Mouse (Mus musculus) megakaryocyte-erythroid progenitor cell, adult 5-6 weeks (primary cell): ENCODE results near the gene Cox8a. TPM values are rescaled to one million over a fixed set of nuclear protein-coding genes. Genes with fewer than 3 reads are reported as not detected.

Experiments
- ATAC-seq: replicated peaks from 2 replicates; pipeline ENCODE4 v1.8.0; 2016; ENCODE audit warnings: mild to moderate bottlenecking, inconsistent platforms; ENCODE audit not compliant: severe bottlenecking, poor library complexity, low FRiP score, low TSS enrichment
- total RNA-seq, 2 experiments: library from RNA; stranded (forward) in 1 of 2; stranded (reverse) in 1 of 2; fragments of 200-1000, 215-1000 nt in 1 of 2; fragments of >200 nt in 1 of 2; fragmentation: Nextera tagmentation in 1 of 2; gene quantifications; 2 replicates each; pipeline ENCODE4 v1.2.3; 2014 to 2017

The Cox8a gene
- total RNA-seq, 2 experiments from 2014 or later = 680 to 822 TPM

DNA sequence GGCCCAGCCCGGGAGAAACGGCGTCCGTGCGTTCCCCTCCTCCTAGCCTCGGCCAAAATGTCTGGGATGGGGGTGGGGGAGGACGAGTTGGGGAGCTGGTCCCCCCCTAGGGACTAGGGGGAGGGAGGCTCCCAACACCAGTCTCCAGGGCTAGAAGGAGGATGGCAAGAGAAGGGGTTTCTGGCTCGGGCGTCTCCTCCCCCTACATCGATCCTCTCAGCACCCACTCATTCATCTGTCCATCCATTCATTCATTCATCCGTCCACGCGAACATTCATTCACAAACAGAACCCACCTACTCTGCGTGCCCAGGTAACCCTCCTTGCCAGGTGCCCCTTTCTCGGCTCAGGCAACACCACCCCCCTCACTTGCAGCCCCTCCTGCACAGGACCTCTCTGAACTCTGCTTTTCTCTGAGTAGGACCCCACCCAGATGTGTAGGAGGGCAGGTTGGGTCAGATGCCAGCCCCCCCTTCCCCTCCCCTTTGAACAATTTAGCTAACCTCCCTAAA is 51.2 kb downstream of the Cox8a start:
- no peak for ATAC-seq

DNA sequence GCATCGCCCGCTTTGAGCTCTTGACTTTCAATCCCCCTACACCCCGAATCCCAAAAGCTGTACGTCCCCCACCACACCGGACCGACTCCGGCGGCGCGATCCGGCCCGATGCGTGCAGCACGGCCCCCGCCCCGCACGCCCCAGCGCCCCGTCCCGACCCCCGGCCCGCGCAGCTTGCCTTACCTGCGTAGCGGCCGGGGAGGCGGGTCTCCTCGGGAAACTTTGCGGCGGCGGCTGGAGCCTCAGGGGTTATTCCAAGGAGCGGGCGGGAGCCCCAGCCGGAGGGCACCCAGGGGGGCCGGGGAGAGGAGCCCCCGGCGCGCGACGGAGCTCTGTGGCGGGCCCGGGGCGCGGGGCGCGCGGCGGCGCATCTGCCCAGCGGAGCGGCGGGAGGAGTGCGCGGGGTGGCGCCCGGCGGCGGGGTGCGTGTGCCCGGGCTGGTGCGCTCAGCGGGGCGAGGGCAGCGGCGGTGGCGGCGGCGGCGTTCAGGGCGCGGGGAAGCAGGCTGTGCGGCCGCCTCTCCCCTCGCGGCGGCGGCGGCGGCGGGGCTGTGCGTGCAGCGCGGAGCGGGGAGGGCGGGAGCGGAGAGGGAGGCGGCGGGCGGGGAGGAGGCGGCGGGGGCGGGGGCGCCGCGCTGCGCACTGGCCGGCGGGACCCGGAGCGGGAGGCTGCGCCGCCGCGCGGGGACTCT is 51.8 kb downstream of the Cox8a start:
- no peak for ATAC-seq

Other genes starting within 250 kb of the Cox8a start
- gene Ppp1r14b, start 242.6 kb downstream of the Cox8a start, total RNA-seq (2014; fragmentation: Nextera tagmentation) = 316 and 412 TPM in 2 replicates
- gene Ppp1r14b, start 242.6 kb downstream of the Cox8a start, total RNA-seq (2017) = 174 and 192 TPM in 2 replicates
- 12.1 and 18.6 TPM in 2 replicates for gene Plcb3, start 241.1 kb downstream of the Cox8a start, total RNA-seq (2014; fragmentation: Nextera tagmentation)
- 4.3 and 4.8 TPM in 2 replicates for gene Plcb3, start 241.1 kb downstream of the Cox8a start, total RNA-seq (2017)
- 63.5 and 120 TPM in 2 replicates for gene Fkbp2, start 237.1 kb downstream of the Cox8a start, total RNA-seq (2014; fragmentation: Nextera tagmentation)
- gene Fkbp2, start 237.1 kb downstream of the Cox8a start, total RNA-seq (2017) = 72.8 and 85.4 TPM in 2 replicates
- 56.3 and 71.4 TPM in 2 replicates for gene Vegfb, start 230.0 kb downstream of the Cox8a start, total RNA-seq (2014; fragmentation: Nextera tagmentation)
- 13.2 and 16.9 TPM in 2 replicates for gene Vegfb, start 230.0 kb downstream of the Cox8a start, total RNA-seq (2017)
- gene Dnajc4, start 225.0 kb downstream of the Cox8a start, total RNA-seq (2014; fragmentation: Nextera tagmentation) = 15.0 and 17.0 TPM in 2 replicates
- 8.5 and 11.5 TPM in 2 replicates for gene Dnajc4, start 225.0 kb downstream of the Cox8a start, total RNA-seq (2017)
- 11.1 TPM in 2 replicates for gene Nudt22, start 221.5 kb downstream of the Cox8a start, total RNA-seq (2014; fragmentation: Nextera tagmentation)
- gene Nudt22, start 221.5 kb downstream of the Cox8a start, total RNA-seq (2017) = 5.4 and 6.5 TPM in 2 replicates
- 0.57 and 1.9 TPM in 2 replicates for gene Trpt1, start 221.5 kb downstream of the Cox8a start, total RNA-seq (2014; fragmentation: Nextera tagmentation)
- 3.4 TPM in 1 of 2 replicates, not detected in the other for gene Trpt1, start 221.5 kb downstream of the Cox8a start, total RNA-seq (2017)
- 151 and 153 TPM in 2 replicates for gene Fermt3, start 198.1 kb downstream of the Cox8a start, total RNA-seq (2014; fragmentation: Nextera tagmentation)
- 220 and 247 TPM in 2 replicates for gene Fermt3, start 198.1 kb downstream of the Cox8a start, total RNA-seq (2017)
- 183 and 212 TPM in 2 replicates for gene Stip1, start 177.6 kb downstream of the Cox8a start, total RNA-seq (2014; fragmentation: Nextera tagmentation)
- 309 and 310 TPM in 2 replicates for gene Stip1, start 177.6 kb downstream of the Cox8a start, total RNA-seq (2017)
- 19.1 and 25.9 TPM in 2 replicates for gene Macrod1, start 160.8 kb downstream of the Cox8a start, total RNA-seq (2014; fragmentation: Nextera tagmentation)
- 6.1 and 10.3 TPM in 2 replicates for gene Macrod1, start 160.8 kb downstream of the Cox8a start, total RNA-seq (2017)
- not detected in 2 replicates for gene Flrt1, start 111.9 kb downstream of the Cox8a start, total RNA-seq (2014; fragmentation: Nextera tagmentation)
- gene Flrt1, start 111.9 kb downstream of the Cox8a start, total RNA-seq (2017) = not detected in 2 replicates
- 51.9 and 60.3 TPM in 2 replicates for gene Otub1, start 11.3 kb downstream of the Cox8a start, total RNA-seq (2014; fragmentation: Nextera tagmentation)
- gene Otub1, start 11.3 kb downstream of the Cox8a start, total RNA-seq (2017) = 59.8 and 81.4 TPM in 2 replicates
- gene Naa40, start 23.6 kb upstream of the Cox8a start, total RNA-seq (2014; fragmentation: Nextera tagmentation) = 66.8 and 78.6 TPM in 2 replicates
- 45.4 and 49.0 TPM in 2 replicates for gene Naa40, start 23.6 kb upstream of the Cox8a start, total RNA-seq (2017)
- 5.0 and 5.4 TPM in 2 replicates for gene Rcor2, start 49.7 kb upstream of the Cox8a start, total RNA-seq (2014; fragmentation: Nextera tagmentation)
- gene Rcor2, start 49.7 kb upstream of the Cox8a start, total RNA-seq (2017) = 4.0 and 19.5 TPM in 2 replicates
- gene Mark2, start 124.2 kb upstream of the Cox8a start, total RNA-seq (2014; fragmentation: Nextera tagmentation) = 57.1 and 106 TPM in 2 replicates
- gene Mark2, start 124.2 kb upstream of the Cox8a start, total RNA-seq (2017) = 14.6 and 28.7 TPM in 2 replicates
- gene Spindoc, start 165.4 kb upstream of the Cox8a start, total RNA-seq (2014; fragmentation: Nextera tagmentation) = 15.7 and 23.7 TPM in 2 replicates
- 6.2 and 15.9 TPM in 2 replicates for gene Spindoc, start 165.4 kb upstream of the Cox8a start, total RNA-seq (2017)
- 4.6 and 9.4 TPM in 2 replicates for gene 2700081O15Rik, start 200.0 kb upstream of the Cox8a start, total RNA-seq (2014; fragmentation: Nextera tagmentation)
- gene 2700081O15Rik, start 200.0 kb upstream of the Cox8a start, total RNA-seq (2017) = 3.0 and 7.0 TPM in 2 replicates